Mouse (Mus musculus) erythroid progenitor cell, adult 5-6 weeks (primary cell): ENCODE measurements around the gene Magea10. TPM values are rescaled to one million over a fixed set of nuclear protein-coding genes. Genes with fewer than 3 reads are reported as not detected.

Experiments used
- ATAC-seq: replicated peaks from 2 replicates; pipeline ENCODE4 v1.8.0; 2016; ENCODE audit warnings: moderate number of reproducible peaks, mild to moderate bottlenecking, moderate TSS enrichment, inconsistent platforms; ENCODE audit not compliant: poor library complexity, low FRiP score, severe bottlenecking
- total RNA-seq, 2 experiments: library from RNA; stranded (forward) in 1 of 2; stranded (reverse) in 1 of 2; fragments of 150-400 nt in 1 of 2; fragments of 186-747, 209-891 nt in 1 of 2; gene quantifications; 2 replicates each; pipeline versions ENCODE4 v1.2.3 to v1.2.4; 2015 to 2017; ENCODE audit warnings: low replicate concordance in 2 of 2

The Magea10 gene
- total RNA-seq (2015; ENCODE audit: low replicate concordance) (not detected in 2 replicates), total RNA-seq (2017; ENCODE audit: low replicate concordance) (not detected in 2 replicates)

- no peak for ATAC-seq
Measured at GRCm38 (mm10) chrX:72386758-72387157, at the start of gene Magea10. TSS of gene Magea10 (minus strand) at chrX:72386858.

GRCm38 (mm10) chrX:72381972-72382371, 4.7 kb downstream of the Magea10 start:
- ATAC-seq, result no peak

Other genes starting within 250 kb of the Magea10 start
- not detected in 2 replicates for gene Magea4, start 164.8 kb downstream of the Magea10 start, total RNA-seq (2015; ENCODE audit: low replicate concordance)
- not detected in 2 replicates for gene Magea4, start 164.8 kb downstream of the Magea10 start, total RNA-seq (2017; ENCODE audit: low replicate concordance)
- not detected in 2 replicates for gene Gabre, start 112.1 kb downstream of the Magea10 start, total RNA-seq (2015; ENCODE audit: low replicate concordance)
- gene Gabre, start 112.1 kb downstream of the Magea10 start, total RNA-seq (2017; ENCODE audit: low replicate concordance), result not detected in 2 replicates